Mouse (Mus musculus): ENCODE results near the gene Chrnb4.

Chrnb4 gene

GRCm38 (mm10) chr9:55023326-55023725 is 25.3 kb downstream of the Chrnb4 start:
- no peak for DNase-seq

GRCm38 (mm10) chr9:55016926-55017325 is 31.7 kb downstream of the Chrnb4 start:
- DNase-seq: no peak

GRCm38 (mm10) chr9:55010588-55011350 is 37.8 kb downstream of the Chrnb4 start:
- DNase-seq: no peak

DNA sequence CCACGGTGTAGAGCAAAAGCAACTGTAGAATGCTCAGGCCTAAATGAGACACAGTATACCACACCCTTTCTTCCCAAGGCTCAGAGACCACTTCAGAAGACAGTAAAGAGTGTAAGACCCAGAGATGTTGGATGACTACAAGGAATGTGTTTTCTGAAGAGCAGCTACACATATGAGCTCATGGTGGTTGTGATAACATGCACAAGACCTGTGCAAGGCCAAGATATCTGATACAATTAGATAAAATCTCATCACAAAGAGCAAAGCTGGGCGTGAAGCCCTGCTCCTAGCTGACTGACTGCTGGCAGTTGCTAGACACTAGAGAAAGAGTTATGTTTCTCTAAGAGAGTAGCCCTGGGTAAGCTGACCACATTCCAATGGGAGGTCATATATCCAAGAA is 38.9 kb downstream of the Chrnb4 start:
- DNase-seq: no peak

DNA sequence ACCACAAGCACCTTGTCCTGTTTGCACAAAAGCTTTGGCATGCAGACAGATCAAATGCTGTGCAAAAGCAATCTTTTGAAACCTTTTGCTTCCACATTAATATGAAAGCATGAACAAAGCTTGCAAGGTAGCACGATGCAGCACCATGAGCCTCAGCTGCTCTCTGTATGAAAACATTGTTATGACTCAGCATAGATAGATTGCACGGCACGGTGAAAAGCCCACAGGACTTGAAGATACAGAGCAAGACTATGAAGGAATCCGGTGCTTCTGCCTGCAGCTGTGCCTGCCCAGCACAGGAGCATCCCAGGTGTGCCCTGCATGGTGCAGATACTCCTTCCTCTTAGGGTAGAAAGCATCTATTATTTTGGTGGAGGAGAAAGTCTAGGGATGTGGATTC is 45.0 kb downstream of the Chrnb4 start:
- DNase-seq: no peak

DNA sequence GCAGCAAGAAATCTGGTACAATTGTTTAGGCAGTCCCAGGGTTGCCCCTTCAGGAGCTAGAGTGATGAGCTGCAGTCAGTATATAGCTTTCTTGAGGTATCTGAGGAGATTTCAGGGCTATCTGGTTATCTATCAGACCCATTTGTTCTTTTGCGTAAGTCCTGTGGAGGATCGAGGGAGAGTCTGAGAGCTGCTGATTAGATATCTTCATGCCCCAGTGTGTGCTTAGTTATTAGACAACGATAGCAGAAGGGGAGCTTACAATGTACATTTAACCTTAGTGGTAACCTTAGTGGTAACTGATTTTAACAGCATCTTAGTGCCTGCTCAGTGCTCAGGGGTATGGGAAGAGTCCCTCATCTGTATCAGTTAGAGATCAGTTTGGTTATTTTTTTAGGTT is 52.9 kb downstream of the Chrnb4 start:
- DNase-seq: no peak

DNA sequence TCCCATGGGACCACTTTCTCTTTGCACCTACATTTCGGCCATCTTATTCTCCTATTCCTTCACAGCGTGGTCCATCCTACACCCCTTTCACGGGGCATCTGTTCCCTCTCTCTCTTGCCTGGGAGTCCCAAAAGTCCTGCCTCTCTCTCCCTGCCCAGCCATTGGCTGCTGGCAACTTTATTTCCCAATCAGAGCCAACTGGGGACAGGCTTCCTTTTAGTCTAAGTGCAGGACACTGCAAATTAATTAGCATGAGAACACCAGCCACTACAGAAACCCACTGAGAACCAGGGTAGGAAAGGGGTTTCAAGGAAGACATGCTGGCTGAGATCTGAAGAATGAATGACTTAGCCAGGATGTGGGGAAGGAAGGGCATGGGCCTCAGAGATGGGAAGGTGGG is 54.2 kb downstream of the Chrnb4 start:
- no peak for DNase-seq

- no peak for DNase-seq
These were observed 58.2 kb downstream of the Chrnb4 start for GRCm38 (mm10) chr9:54990362-54990761.

DNA sequence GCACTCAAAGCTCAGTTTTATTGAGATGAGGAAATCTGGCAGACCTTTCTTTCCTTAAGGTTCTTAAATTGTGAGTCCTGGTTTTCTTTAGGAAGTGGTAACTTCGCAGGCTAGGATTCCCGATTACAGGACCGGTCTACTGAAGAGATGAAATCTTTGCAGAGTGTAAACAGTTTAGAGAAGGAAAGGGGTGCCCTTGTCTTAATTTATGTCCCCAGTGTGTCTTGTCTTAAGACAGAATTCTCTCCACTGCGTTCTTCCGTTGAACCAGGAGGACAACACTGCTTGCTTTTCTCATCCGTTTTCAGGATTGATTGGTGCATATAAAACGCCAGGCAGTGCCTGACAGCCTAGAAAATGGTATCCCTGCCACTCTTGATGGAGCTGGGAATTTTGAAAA is 66.2 kb downstream of the Chrnb4 start:
- DNase-seq: no peak

DNA sequence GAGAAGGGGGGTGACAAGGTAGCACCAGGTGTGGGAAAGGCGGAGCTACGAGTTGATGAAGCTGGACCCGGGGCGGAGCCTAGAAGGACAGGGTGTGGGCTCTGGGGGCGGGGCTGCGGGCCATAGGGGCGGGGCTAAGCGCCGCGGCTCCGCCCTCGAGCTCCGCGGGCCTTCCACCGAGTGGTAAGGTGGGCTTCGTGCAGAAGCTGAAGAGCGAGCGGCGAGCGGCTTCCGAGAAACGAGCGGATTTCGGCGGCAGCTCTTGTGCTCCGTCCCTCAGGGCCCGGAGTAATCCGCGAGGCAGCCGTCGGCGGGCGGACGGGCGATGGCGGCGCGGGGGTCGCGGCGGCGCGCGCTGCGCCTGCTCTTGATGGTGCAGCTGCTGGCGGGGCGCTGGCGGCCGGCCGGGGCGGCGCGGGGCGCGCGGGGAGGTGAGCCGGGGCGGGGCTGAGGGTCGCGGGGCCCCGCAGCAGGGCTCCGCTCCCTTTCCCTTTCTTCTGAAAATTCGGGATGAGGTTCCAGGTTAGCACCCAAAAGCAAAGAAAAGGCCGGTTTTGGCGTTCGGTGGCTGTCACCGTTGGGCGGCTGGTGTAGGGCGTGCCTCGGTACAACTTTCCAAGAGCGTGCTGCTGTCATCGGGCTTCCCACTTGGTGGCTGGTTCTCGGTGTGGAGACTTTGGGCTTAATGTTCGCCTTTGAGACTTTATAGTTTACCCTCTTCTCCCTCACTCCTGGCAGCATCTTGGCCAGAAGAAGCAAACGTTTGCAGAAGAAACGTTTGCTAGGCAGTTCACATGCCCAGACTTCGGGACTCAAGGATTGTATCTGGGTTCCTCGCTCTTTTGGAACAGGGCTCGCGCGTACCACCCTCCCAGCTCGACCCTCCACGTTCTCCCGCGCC is 67.0 kb downstream of the Chrnb4 start:
- peak; percentile 19 to 40 for DNase-seq

- no peak for DNase-seq
These were observed 67.9 kb downstream of the Chrnb4 start, which contains the start of gene Chrna5 for GRCm38 (mm10) chr9:54980674-54981073. Gene Chrna5 (plus strand): TSS chr9:54980880.
